Mouse (Mus musculus) lung, embryonic 14.5 days (tissue): ENCODE measurements at regions not wholly inside any gene's neighbourhood (a gene's known extent, or its start where the extent isn't known, plus 50 kb on each side); places are given as distances from the start of the nearest gene placed in this dataset.

Experiments
- ATAC-seq: fragments of 200-750 bp; cut with Nextera tagmentation; 2 replicates; pipeline ENCODE4 v1.8.0; 2017; ENCODE audit warnings: mild to moderate bottlenecking, moderate TSS enrichment, moderate library complexity; ENCODE audit not compliant: insufficient read depth
- DNase-seq: peaks from one replicate; pipeline ENCODE4 v3.0.0-alpha.2; 2015
- H3K27ac ChIP-seq: fragments of 300-500 bp; sonication (generic); 2 replicates; pipeline ENCODE4 v1.5.1; 2014; ENCODE audit warnings: low read depth, mild to moderate bottlenecking, moderate library complexity
- H3K27me3 ChIP-seq: fragments of 300-500 bp; sonication (generic); 2 replicates; pipeline ENCODE4 v1.6.1; 2014; ENCODE audit warnings: low read length, control low read depth; ENCODE audit not compliant: insufficient read depth
- H3K36me3 ChIP-seq: fragments of 300-500 bp; sonication (generic); 2 replicates; pipeline ENCODE4 v1.6.1; 2014; ENCODE audit warnings: control low read depth; ENCODE audit not compliant: insufficient read depth
- H3K4me1 ChIP-seq: fragments of 300-500 bp; sonication (generic); 2 replicates; pipeline ENCODE4 v1.6.1; 2014; ENCODE audit warnings: antibody characterized with exemption, control low read depth; ENCODE audit not compliant: insufficient read depth
- H3K4me2 ChIP-seq: fragments of 300-500 bp; sonication (generic); 2 replicates; pipeline ENCODE4 v1.6.1; 2014; ENCODE audit warnings: mild to moderate bottlenecking
- H3K4me3 ChIP-seq: fragments of 300-500 bp; sonication (generic); 2 replicates; pipeline ENCODE4 v1.5.1; 2014; ENCODE audit warnings: low read depth, low read length
- H3K9ac ChIP-seq: fragments of 300-500 bp; sonication (generic); 2 replicates; pipeline ENCODE4 v1.6.1; 2014
- H3K9me3 ChIP-seq: fragments of 300-500 bp; sonication (generic); 2 replicates; pipeline ENCODE4 v1.6.1; 2016; ENCODE audit warnings: low read depth, low read length, control low read depth
- CTCF ChIP-seq: IDR thresholded peaks from 2 replicates; pipeline ENCODE4 v1.5.1; 2016; ENCODE audit warnings: antibody characterized with exemption, low read depth
- WGBS: fragments of 180-500 bp; shearing (Covaris S2); extraction: QIAGEN DNeasy Blood & Tissue Kit; methylation state at CpG from one replicate; pipeline ENCODE4 v1.1.7; 2014; 5-methylcytosine and 5-hydroxymethylcytosine counted together

DNA sequence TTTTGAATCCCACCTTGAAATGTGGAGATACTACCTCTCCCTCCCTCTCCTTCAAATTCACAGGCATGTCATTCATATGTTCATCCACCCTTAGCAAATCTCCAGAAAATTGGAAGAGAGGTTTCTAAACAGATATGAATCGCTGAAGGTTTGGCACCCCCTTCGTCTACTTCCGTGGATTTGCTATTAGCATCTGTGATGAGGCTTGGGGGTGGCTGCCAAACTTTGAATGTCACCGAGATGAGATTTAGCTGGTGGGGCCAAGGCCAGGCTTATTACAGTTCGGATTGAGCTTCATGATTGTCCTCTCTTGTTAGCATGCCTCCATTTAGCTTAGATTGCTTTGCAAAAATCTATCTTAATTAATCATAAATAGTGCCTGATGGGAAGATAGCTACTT lies 520.4 kb upstream of the Apob start:
- DNase-seq (no peak), ATAC-seq (no peak)
- no peaks in the 10 kb centered on the region for H3K27me3 ChIP-seq
- H3K4me2 ChIP-seq = no peak overlapping the region
- no peaks in the 10 kb centered on the region for H3K4me1 ChIP-seq
- H3K27ac ChIP-seq = no peak overlapping the region
- H3K9ac ChIP-seq = no peak overlapping the region
- H3K9me3 ChIP-seq = no peaks in the 10 kb centered on the region
- 78% methylated on average over 5 of the region's 5 CpGs for WGBS
- no peaks in the 10 kb centered on the region for H3K36me3 ChIP-seq
- no peak overlapping the region for H3K4me3 ChIP-seq
- no peak for TF ChIP-seq CTCF

- DNase-seq = no peak
- Histone ChIP-seq H3K4me2 (no peak overlapping the region), H3K27ac (no peak overlapping the region), H3K36me3 (no peaks in the 10 kb centered on the region), H3K27me3 (no peaks in the 10 kb centered on the region), H3K4me3 (no peak overlapping the region), H3K4me1 (no peaks in the 10 kb centered on the region), H3K9me3 (no peaks in the 10 kb centered on the region), H3K9ac (no peak overlapping the region)
- WGBS = 69% methylated on average over 4 of the region's 4 CpGs
- ATAC-seq = no peak
- TF ChIP-seq CTCF = no peak
Measured at GRCm38 (mm10) chr12:7457544-7457943, 519.9 kb upstream of the Apob start.

DNA sequence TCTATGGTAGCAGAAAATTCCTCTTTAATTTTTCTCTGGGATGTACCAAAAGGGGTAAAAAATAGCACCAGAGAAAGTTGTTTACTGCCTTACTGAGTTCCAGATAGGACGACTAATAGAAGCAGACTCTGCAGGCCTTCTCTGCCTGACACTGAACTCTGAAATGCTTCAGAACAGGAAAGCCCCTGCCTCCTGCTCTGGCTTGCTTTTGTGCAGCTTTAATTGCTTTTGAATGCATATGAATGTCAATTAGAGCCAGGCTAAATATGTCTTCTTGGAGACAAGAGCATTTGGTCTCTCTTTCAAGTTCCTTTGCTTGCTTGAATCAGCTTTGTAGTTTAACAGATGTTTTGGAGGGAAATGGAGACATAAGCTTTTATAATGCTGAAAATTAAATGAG lies 512.5 kb upstream of the Apob start:
- ATAC-seq (no peak), DNase-seq (no peak)
- Histone ChIP-seq H3K9me3 (no peaks in the 10 kb centered on the region), H3K27ac (no peak overlapping the region), H3K4me3 (no peak overlapping the region), H3K27me3 (no peaks in the 10 kb centered on the region), H3K9ac (no peak overlapping the region), H3K4me1 (no peaks in the 10 kb centered on the region), H3K4me2 (no peak overlapping the region), H3K36me3 (no peaks in the 10 kb centered on the region)
- 27% methylated on average over 1 of the region's 1 CpGs for WGBS
- no peak for TF ChIP-seq CTCF

DNA sequence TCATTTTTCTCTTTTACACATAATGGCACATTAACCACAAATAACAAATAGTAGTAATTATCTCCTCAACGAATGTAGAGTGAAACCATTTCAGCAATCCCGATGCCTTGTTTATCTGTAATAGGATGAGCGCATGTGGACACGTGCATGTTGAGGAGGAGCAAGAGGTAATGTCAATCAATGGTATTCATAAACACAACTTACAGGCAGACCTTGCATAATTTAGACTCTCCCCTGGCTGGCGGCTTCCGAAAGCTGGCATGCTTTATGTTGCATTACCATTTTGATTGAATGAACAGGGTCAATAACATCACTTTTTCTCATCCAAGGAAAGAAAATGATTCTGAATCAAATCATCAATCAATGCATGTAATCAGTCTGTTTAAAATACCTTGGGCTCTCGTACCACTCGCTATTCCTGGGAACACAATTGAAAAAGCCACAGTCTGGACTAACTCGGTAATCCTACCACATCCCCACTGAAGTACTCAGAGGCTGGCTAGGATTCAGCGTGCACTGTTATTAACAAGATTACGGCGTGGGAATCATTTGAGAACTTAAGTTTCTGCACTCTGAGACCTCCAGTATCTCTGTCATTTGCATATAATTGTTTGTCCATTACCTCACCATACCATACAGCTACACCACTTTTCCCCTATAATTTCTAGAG lies 464.7 kb upstream of the Apob start:
- no peak overlapping the region for H3K4me3 ChIP-seq
- H3K4me1 ChIP-seq = no peaks in the 10 kb centered on the region
- no peaks in the 10 kb centered on the region for H3K36me3 ChIP-seq
- no peaks in the 10 kb centered on the region for H3K9me3 ChIP-seq
- no peak for TF ChIP-seq CTCF
- H3K9ac ChIP-seq = no peak overlapping the region
- H3K4me2 ChIP-seq = no peak overlapping the region
- no peak overlapping the region for H3K27ac ChIP-seq
- no peaks in the 10 kb centered on the region for H3K27me3 ChIP-seq
- ATAC-seq = no peak
- DNase-seq = no peak
- WGBS = 82% methylated on average over 12 of the region's 12 CpGs

DNA sequence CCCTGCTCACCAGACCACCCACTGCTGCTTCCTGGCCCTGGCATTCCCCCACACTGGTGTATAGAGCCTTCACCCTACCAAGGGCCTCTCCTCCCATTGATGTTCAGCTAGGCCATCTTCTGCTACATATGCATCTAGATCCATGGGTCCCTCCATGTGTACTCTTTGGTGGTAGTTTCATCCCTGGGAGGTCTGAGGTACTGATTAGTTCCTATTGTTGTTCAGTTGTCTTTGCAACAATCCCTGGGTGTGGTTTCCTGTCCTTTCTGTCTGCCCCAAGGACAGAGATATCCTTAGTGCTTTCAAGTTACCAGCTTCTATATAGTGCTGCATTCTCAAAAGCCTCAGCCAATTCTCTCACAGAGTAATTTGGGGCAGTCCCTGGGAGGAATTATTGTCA lies 440.1 kb upstream of the Apob start:
- Histone ChIP-seq H3K4me2 (no peak overlapping the region), H3K4me3 (no peak overlapping the region), H3K27me3 (no peaks in the 10 kb centered on the region), H3K9me3 (no peaks in the 10 kb centered on the region), H3K9ac (no peak overlapping the region), H3K27ac (no peak overlapping the region), H3K36me3 (no peaks in the 10 kb centered on the region), H3K4me1 (no peaks in the 10 kb centered on the region)
- no peak for DNase-seq
- no peak for ATAC-seq
- no peak for TF ChIP-seq CTCF

- Histone ChIP-seq H3K9ac (no peak overlapping the region), H3K4me3 (no peak overlapping the region), H3K27me3 (no peaks in the 10 kb centered on the region), H3K36me3 (no peaks in the 10 kb centered on the region), H3K4me2 (no peak overlapping the region), H3K9me3 (no peaks in the 10 kb centered on the region), H3K27ac (no peak overlapping the region), H3K4me1 (no peaks in the 10 kb centered on the region)
- no peak for ATAC-seq
- peak; percentile 61 for TF ChIP-seq CTCF
- peak; percentile 82 for DNase-seq
- 49% methylated on average over 8 of the region's 8 CpGs for WGBS
Measured at GRCm38 (mm10) chr12:7543281-7543981, 434.0 kb upstream of the Apob start.

DNA sequence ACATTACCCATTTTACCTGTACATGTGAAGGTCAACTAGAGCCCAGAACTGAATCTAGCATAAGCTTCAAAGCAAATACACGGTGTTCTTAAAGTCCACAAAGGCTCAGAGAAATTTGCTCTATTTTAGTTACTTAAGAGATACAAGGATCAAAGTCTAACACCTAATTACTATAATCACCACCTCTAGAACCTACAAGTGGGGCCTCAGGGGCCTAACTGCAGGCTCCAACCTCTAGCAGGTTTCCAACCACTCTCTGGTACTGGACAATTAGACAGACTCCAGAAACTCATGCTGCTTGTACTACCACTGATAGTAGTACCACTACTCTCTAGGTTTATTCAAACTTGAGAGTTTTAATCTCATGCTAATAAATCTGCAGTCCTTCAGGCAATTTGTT lies 428.7 kb upstream of the Apob start:
- Histone ChIP-seq H3K27me3 (no peaks in the 10 kb centered on the region), H3K4me1 (no peaks in the 10 kb centered on the region), H3K4me2 (no peak overlapping the region), H3K36me3 (no peaks in the 10 kb centered on the region), H3K27ac (no peak overlapping the region), H3K9me3 (no peaks in the 10 kb centered on the region), H3K9ac (no peak overlapping the region), H3K4me3 (no peak overlapping the region)
- ATAC-seq = no peak
- no peak for TF ChIP-seq CTCF
- 56% methylated on average over 1 of the region's 1 CpGs for WGBS
- DNase-seq = no peak

- Histone ChIP-seq H3K27ac (no peak overlapping the region), H3K4me3 (no peak overlapping the region), H3K4me1 (no peaks in the 10 kb centered on the region), H3K9me3 (no peaks in the 10 kb centered on the region), H3K9ac (no peak overlapping the region), H3K4me2 (no peak overlapping the region), H3K27me3 (no peaks in the 10 kb centered on the region), H3K36me3 (no peaks in the 10 kb centered on the region)
- no peak for TF ChIP-seq CTCF
- DNase-seq (no peak), ATAC-seq (no peak)
- WGBS = 90% methylated on average over 1 of the region's 1 CpGs
Measured at GRCm38 (mm10) chr12:7560245-7560644, 417.2 kb upstream of the Apob start.
